Mouse (Mus musculus) lung, adult 18-20 months (tissue): Measurements from ENCODE around the gene Creb3l1.
A peak's percentile ranks its signal among the peaks of the same experiment; 100 is the strongest.

Experiments
- DNase-seq, 2 experiments: peaks; one replicate each; pipeline ENCODE4 v3.0.0; 2022; ENCODE audit warnings: mixed read lengths in 2 of 2

Gene Creb3l1

GRCm38 (mm10) chr2:92030554-92030953 is 6.3 kb upstream of the Creb3l1 start:
- no peak for DNase-seq

GRCm38 (mm10) chr2:92029387-92030133 is 5.3 kb upstream of the Creb3l1 start:
- DNase-seq = peak; percentile 40 to 56

DNA sequence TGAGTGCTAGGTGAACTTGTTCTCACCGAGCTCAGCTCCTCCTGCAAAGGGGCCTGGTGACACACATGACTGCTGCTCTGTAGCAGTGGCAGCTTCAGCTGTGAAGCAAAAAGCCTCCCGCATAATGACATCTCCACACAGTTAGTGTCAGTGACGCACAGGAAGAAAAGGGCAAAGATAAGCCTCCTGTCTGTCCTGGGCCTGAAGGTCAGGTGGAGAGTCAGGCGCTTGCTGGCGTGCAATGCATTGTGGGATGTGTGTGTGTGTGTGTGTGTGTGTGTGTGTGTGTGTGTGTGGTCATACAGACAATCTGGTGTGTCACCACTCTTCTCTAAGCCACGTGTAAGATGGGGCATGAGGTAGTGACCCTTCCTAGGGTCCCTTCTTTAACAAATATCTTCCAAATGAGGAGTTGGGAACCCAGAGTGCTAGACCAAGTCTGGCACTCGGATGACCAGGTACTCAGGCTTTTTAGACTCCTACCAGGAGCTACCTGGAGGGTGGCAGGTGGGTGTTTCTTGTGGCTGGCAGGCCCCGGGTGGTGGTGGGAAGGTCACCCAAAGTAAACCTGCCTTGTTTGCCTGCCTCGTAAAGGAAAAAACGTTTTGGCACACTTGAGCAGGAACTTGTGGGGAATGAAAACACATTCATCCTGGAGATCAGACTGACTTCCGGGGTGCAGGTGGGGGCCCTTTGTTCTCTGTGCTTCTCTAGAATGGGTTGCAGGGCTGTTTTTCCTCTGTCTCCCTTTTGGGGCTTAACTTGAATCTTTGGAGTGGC is 3.7 kb upstream of the Creb3l1 start:
- DNase-seq = peak; percentile 70 to 80

DNA sequence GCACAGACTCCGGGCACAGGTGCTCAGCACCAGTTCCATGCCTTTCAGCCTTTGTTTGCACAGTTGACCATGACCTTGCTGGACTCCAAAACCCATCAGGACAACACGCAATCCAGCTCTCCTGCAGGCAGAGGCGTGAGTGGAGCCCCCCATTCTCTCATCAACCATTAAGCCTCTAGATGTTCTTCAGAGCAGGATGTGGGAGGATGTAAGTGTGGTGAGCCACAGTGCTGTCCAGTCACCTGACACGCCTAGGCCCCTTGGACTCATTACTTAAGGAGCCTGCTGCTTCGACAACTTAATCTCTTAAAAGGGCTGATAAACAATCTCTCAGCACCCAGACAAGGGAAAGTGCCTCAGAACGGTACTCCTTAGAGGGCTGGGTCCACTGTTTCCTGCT is 1.7 kb upstream of the Creb3l1 start:
- no peak for DNase-seq

GRCm38 (mm10) chr2:92025202-92025601 is 900 bp upstream of the Creb3l1 start:
- no peak for DNase-seq

DNA sequence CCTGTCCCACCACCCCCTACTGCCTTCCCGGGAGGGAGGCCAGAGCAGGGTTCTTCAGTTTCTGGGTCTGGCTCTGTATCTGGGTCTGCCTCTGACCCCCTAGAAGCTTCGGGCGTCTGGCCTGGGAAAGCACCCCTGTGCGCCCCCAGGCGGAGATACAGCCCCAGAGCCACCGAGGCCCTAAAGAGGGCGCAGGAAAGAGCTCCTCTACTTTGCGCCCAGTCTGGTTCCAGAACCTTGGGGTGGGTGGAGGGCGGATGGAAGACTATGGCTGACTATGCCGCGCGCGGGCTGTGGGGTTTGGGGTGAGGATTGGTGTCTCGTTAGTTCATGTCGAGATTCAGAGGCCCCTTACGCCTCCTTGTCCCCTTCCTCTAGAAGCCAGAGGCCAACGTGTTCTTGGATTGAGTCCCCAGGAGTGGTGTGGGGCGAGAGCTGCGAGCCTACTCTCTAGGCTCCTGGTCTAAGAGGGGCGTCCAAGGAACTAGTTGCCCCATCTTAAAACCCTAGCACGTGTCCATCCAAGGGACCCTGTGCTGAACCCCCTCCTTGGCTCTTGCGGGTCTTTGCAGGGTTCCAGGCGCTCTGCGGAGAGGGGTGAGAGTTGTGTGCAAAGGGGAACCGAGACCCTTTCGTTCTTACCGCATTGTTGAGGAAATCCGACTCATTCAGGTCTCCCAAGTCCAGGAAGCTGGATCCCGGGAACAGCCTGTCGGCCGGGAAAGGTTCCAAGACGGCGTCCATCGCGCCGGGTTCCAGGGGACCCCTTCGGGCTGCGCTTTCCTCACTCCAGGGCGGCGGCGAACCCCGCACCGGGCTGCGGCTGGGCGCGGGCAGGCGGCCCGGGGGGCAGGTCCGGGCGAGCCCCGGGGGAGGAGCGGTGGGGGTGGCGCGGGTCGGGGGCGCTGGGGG is 684 bp downstream of the Creb3l1 start:
- DNase-seq = peak; percentile 62 to 72

DNA sequence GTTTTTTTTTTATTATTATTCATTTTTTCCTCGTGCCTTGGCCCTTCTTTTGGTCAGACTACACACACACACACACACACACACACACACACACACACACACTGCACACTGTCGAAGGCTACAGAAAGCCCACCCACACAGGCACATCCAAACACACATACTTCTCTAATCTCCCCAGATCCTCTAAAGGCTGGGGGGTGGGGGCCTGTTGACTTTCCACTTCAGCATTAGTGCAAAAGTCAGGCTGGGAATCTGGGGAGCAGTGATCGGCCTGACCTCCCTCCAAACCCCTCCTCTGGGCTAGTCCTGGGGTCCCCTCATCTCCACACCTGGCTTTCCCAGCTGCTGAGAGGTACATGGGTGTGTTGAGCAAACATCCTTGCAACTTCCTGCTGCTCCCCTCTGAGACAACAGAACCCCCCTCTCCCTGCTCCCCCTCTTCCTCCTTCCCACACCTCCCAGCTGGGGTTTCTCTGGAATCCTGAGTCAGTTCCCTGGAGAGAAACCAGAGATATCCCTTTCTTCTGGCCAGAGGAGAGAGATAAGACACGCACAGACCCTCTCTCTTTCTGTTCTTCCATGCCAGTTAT is 3.5 kb downstream of the Creb3l1 start:
- DNase-seq = peak in 1 of 2 experiments; percentile 53

DNA sequence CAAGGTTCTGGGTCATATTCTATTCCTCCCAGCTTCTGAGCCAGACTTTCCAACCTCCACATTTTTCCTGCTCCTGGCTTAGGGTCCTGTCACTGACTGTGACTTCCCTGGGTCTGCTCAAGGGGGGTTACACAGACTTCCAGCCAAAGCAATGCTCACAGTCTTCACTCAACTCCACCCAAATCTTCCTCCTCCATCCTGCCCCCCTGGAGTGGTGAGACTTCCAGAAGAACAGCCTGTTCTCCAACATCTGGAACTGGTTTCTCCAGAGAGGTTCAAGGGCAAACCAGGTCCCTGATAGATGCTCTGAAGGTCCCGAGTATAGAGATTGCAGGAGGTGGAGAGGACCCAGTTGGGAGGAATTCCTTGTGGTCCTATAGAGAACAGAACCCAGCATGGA is 6.9 kb downstream of the Creb3l1 start:
- no peak for DNase-seq

GRCm38 (mm10) chr2:92016981-92017380 is 7.3 kb downstream of the Creb3l1 start:
- peak; percentile 68 to 73 for DNase-seq

GRCm38 (mm10) chr2:92014891-92015290 is 9.4 kb downstream of the Creb3l1 start:
- DNase-seq = no peak

DNA sequence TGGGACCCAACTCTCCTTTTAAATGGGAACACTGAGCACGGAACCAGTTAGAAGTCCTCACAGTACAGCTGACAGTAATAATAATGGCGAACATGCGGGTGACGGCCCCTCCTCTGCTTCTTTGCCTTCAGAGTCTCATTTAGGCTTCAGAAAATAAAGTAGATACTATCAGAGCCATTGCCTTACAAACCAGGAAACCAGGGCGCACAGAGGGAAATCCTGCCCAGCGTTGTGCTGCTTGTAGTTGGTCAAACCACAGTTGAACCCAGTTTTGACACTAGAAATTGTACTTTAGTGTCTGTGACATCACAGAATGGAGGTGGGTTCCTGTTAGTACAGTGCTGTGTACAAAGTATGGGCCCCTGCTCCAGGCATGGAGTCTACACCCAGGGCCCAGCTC is 10.1 kb downstream of the Creb3l1 start:
- no peak for DNase-seq

GRCm38 (mm10) chr2:92012768-92013445 is 11.4 kb downstream of the Creb3l1 start:
- peak; percentile 73 to 81 for DNase-seq

DNA sequence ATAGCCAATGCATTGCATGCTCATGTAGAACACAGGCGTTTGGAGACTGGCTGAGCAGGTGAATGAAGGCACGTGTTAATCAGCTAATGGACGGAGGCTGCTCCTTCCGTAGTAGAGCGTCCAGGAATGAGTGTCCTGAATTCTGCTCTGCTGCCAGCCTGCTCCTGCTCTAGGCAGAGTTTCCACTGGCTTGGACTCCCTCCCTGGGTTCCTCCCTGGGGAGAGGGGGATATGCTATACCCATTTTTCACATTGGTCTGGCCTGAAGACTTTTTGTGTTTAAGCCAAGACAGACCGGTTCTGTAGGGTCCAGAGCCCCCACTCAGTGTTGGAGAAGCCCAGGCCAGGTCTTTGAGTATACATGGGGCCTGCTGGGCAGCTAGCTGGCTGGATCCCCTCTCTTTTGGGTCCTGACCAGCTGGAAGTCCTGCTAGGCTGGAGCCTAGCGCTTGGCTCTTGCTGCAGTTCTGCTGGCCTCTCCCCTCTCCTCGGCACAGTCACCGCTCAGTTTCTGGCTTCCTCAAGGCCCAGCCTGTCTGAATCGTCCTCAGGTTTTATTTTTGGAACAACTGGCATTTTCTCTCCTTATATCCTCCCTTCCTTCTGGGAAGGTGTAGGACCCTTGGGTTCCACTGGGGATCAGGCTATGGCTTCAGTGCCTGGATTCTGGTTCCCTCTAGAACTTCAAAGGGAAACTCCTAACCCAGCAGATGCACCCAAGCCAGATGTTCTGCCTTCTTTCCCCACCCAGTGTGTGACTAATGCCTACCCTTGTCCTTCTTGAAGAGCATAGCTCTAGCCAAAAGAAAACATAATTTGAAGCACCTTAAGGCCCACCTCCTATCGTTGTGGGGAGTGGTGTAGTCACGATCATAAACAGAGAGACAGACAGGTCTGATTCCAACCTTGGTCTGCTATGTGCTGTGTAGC is 12.6 kb downstream of the Creb3l1 start:
- DNase-seq = no peak

GRCm38 (mm10) chr2:92008623-92009404 is 15.5 kb downstream of the Creb3l1 start:
- peak in 1 of 2 experiments; percentile 49 for DNase-seq

DNA sequence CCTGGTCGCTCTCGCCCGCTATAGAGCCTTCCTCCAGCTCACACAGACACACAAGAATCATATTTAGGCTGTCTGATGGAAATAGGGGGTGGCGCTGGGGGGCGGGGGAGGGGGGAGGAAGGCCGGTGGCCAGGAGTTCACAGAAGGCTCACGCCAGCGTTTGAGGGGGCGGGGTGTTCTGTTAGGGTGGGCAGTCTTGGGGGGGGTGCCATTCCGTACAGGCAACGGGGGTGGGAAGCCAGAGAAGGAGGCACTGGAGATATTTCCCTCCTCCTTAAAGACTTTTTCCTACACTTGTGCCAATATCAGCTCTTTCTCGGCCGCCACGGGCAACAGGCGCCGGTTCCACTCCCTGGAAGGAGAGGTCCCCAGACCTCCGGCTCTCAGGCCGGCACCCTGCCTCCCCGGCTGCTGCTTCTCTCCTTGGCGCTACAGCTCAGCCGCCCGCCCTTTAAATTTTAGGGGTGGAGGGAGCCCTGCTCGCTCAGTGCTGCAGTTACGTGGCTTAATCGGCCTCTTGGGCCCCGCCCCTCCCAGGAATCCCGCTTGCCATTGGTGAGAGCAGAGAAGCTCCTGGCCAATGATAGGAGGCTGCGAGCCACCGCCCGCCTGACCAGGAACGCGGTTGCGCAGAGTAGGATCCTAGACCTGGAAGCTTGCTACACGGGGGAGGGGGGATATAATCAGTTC is 16.2 kb downstream of the Creb3l1 start:
- peak; percentile 98 to 99 for DNase-seq

GRCm38 (mm10) chr2:92006983-92007921 is 17.1 kb downstream of the Creb3l1 start:
- peak in 1 of 2 experiments; percentile 37 for DNase-seq

DNA sequence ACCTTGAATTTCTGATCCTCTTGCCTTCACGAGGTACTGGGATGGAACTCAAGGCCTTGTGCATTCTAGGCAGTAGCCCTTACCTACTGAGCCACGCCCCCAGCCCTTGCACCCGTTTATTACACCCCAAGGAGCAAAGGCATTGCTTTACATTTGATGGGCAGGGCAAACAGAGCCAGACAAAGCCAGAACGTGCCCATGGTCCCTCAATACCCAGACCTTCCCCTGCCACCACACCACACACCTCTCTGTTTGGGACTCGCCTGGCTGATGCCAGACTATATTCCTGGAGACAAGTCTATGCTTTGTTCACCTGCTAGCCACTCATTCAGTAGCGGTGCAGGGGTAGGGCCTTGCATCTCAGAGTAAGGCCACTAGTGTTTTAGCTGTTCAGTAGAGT is 17.8 kb downstream of the Creb3l1 start:
- no peak for DNase-seq

- DNase-seq = peak; percentile 61 to 76
Observed at GRCm38 (mm10) chr2:92004617-92005016, 19.7 kb downstream of the Creb3l1 start.
